Mouse (Mus musculus): ENCODE measurements around the gene Pstpip1.
A peak's percentile ranks its signal among the peaks of the same experiment; 100 is the strongest.

The Pstpip1 gene

GRCm38 (mm10) chr9:56146326-56146923, 56.7 kb downstream of the Pstpip1 start:
- no peak for DNase-seq (ENCODE audit: extremely low read depth, insufficient read length, low spot score)

DNA sequence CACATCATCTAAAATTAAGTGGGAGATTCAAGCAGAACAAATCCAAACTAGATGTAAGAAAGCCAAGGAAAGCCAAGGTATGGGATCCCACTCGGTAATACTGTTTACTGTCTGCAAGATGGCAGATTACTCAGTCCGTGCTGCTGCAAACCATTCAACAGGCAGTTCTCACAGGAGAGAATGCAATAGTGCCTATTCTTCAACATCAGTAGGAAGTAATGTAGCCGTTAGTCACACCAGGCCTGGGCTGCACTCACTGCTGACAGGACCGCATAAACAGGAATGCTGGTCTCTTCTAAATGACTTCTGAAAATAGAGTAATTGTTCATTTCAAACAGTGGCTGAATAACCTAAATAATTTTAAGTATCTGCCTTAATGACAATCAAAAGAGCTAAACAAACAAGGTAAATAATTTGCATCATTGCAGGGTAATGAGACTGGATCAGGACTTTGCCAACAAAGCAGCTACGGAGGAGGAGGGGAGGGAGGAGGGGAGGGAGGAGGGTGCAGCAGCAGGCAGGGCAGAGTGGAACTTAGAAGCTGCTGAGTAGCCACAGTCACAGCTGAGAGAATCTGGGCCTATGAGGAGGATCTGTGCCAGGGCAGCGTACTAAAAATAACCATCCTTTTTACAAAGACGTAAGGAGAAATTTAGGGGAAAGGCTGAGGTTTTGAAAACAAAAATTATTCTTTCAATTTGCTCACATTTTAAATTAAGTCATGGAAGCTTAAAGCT, 62.2 kb downstream of the Pstpip1 start:
- peak; percentile 26 for DNase-seq (ENCODE audit: extremely low read depth, insufficient read length, low spot score)

DNA sequence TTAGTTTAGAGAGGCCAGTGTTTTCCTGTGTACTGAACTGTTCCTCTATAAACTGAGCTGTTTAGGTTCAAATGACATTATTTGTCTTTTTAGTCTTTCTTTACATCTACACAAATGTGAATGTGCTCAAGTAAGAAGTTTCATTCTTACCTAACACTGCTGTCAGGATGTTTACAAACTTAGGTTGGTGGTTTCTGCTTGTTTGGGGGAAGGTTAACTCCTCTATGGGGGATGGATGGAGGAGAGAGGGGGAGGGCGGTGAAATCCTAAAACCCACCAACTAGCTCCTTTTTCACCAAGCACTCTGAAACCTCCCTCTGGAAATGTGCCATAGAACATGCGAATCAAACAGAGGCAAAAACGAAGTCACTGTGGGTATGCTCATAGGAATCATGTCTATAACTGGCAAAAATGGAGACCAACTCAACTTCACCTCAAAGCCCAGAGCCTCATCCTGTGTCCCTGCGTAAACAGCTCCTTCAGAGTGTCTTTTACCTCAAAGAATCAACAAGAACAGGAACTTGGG, 62.8 kb downstream of the Pstpip1 start:
- DNase-seq (ENCODE audit: extremely low read depth, insufficient read length, low spot score), result no peak

DNA sequence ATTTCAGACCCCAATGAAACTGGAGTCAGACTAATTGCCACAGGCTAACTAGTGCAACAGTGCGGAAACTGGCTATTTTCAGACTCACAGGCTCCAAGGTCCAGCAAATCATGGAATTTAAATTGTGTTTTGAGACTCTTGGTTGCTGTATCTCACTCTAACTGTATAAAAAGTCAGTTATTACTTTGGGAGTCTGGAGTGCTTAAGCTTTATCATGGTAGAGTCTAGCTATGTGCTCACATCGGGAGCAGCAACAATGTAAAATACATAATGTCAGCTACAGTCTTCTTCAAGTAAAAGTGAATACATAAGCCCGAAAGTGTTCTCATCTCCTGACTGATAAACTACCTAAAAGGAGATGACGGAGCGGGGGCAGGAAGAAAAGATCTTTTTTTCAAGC, 64.8 kb downstream of the Pstpip1 start:
- DNase-seq (ENCODE audit: extremely low read depth, insufficient read length, low spot score), result no peak

DNA sequence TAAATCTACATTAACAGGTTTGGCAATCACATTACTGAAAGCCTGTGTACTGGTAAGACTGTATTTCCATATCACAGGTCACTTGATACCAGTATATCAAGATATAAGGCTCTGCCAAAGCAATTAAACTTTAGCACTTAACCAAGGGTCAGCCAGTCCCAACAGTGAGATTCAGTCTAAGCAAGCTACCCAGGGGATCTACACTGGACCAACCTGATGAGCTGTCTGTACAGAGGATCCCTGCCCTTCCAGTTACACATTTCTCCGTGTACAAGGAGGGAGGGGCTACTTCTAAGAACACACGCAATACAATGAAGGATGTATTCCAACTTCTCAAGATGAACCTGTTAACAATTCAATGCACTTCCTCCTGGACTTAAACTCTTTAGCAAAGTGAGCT, 68.3 kb downstream of the Pstpip1 start:
- no peak for DNase-seq (ENCODE audit: extremely low read depth, insufficient read length, low spot score)

- no peak for DNase-seq (ENCODE audit: extremely low read depth, insufficient read length, low spot score)
Measured at GRCm38 (mm10) chr9:56159456-56159855, 69.7 kb downstream of the Pstpip1 start.

GRCm38 (mm10) chr9:56160341-56161141, 70.8 kb downstream of the Pstpip1 start:
- peak; percentile 91 for DNase-seq (ENCODE audit: extremely low read depth, insufficient read length, low spot score)

GRCm38 (mm10) chr9:56165377-56165776, 75.6 kb downstream of the Pstpip1 start, which contains the start of gene Tspan3:
Tspan3 (minus strand) TSS chr9:56165477.
- no peak for DNase-seq (ENCODE audit: extremely low read depth, insufficient read length, low spot score)

- DNase-seq (ENCODE audit: extremely low read depth, insufficient read length, low spot score), result no peak
Measured at GRCm38 (mm10) chr9:56166161-56166560, 76.4 kb downstream of the Pstpip1 start.

GRCm38 (mm10) chr9:56167690-56168089, 77.9 kb downstream of the Pstpip1 start:
- no peak for DNase-seq (ENCODE audit: extremely low read depth, insufficient read length, low spot score)

DNA sequence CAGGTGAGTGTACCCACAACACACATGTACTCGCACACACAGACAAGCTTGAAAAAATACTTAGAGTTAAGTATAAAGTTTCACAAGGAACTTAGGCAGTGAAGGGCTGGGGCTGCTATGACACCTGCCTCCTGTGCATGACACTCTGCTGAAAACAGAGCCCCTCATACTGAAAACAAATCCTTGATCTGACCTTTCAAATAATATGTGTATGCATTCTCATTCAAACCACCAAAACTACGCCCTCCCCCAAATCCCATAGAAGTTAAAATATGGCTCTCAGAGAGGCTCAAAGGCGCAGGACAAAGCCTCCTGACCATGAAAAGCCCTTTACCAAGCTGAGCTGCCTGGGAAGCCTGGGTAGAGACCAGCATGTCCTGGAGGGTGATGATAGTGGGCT, 85.6 kb downstream of the Pstpip1 start:
- DNase-seq (ENCODE audit: extremely low read depth, insufficient read length, low spot score), result no peak

DNA sequence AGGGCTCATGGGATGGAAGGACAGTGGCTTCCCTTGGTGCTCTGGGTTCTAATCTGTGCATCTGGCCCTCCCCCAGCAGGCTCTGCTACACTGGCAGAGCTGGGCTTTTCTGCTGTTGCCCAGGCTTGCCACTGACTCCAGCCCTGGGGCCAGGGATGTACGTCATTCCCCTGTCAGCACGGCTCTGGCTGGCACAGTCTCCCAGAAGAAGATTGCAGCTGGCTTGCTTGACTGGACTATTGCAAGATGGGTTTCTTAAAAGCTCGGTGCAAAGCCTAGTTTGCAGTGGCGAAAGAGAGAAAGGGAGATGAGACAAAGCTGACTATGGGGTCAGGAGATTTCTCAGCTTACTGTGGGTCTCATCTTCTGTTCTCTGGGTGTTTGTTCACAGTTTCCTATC, 87.6 kb downstream of the Pstpip1 start:
- peak; percentile 27 for DNase-seq (ENCODE audit: extremely low read depth, insufficient read length, low spot score)
